Mouse (Mus musculus) cortical plate, adult 2 months (tissue): ENCODE results near the gene Synrg.

Experiments
- CTCF ChIP-seq: fragments of 200-500 bp; IDR thresholded peaks from 2 replicates; pipeline ENCODE4 v1.5.1; 2011; ENCODE audit warnings: mild to moderate bottlenecking, control low read depth, low read length; ENCODE audit not compliant: insufficient read depth; ENCODE audit errors: extremely low read depth
- POLR2A ChIP-seq: fragments of 200-500 bp; IDR thresholded peaks from 2 replicates; pipeline ENCODE4 v1.6.1; 2011; ENCODE audit warnings: mild to moderate bottlenecking, low read length, control low read depth; ENCODE audit not compliant: insufficient read depth; ENCODE audit errors: extremely low read depth

DNA sequence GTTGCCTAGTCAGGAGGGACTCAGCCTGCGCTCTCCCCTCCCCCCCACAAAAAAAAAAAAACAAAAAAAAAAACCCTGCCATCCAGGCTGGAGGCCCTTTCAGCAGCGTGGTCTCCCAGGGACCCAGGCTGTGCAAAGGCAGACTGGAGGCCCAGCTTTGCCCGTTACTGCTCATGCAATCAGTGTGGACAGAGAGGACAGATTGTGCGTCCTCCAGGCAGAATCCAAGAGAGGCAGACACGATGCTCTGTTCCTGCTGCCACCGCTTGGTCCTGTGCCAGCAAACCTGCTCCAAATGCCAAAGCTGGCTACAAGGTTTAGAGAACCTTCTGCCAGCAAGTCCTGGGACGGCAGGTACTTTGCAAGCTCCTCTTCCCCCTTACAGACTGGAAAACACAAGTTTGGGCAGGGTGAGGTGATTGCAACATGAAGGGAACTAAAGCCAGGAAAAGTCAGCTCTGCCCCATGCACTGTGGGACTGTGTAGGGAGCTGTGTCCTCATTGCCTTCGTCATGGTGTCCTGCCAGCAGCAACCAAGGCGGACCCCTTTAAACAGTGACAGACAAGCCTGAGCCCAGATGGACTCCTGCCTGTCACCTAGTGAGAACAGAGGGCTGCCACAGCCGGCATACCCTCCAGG lies 89.4 kb downstream of the Synrg start:
- TF ChIP-seq POLR2A, result no peak
- TF ChIP-seq CTCF, result no peak
